Mouse (Mus musculus): Measurements from ENCODE around the gene Arhgap27. TPM values are rescaled to one million over a fixed set of nuclear protein-coding genes. Genes with fewer than 3 reads are reported as not detected.
"Not testable (repeated sequence)": the region's sequence is repeated elsewhere in the genome, so short reads cannot be mapped to it uniquely, and the experiment has no call there.

The Arhgap27 gene
- 0.27 and 0.48 TPM in 2 replicates for polyA plus RNA-seq (2012)

DNA sequence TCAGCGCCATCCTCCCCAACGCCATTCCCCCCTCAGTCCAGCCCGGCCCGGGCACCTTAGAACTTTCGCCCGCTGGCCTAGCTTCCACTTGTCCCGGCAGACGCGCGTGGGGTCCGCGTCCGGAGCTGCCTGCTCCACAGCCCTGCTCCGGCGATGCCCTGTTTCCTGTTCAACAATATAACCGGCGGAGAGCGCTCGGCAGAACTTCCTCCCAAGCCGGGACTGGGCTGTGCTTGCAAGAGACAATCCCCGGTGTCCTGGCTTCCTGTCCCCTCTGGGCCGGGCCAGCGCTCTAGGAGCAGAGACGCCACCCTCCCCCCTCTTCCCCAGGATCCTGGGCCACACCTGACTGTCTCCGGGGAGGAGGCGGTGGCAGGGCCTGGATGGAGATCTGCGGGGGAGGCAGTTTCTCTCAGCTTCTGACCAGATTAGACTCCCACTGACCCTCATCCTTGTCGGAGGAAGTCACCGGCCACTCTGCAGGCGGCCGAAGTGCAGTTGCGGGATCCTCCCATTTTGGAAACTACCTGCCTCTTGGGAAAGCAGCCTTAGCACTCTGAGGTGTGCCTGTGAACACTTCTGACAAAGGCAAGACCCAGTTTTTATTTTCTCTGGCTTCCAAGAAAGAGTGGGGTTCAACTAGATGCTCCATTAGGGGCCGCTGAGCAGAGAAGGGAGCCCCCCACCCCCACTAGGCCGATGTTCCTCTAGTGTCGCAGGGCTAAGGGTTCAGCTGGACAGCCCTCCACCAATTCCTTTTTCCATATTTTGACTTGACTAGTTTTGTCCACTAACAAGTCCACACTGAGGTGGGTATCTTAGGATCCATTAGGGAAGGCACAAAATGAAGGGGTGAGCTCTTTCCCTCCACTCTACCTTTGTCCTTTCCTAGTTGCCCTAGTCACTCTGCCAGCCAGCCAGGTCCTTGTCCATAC lies at the start of gene Arhgap27:
Gene Arhgap27 (minus strand): TSS at position 479 of the 935 bp plus-strand sequence.
- peaks cover 21% of the 10 kb centered on the region for H3K36me3 ChIP-seq (ENCODE audit: control insufficient read depth)
- H3K4me1 ChIP-seq (ENCODE audit: control insufficient read depth), result peaks cover 32% of the 10 kb centered on the region
- H3K27me3 ChIP-seq (ENCODE audit: control insufficient read depth), result peaks cover 65% of the 10 kb centered on the region
- peaks cover 4% of the 10 kb centered on the region; the same call in 1 of the 2 replicates for H3K9me3 ChIP-seq (ENCODE audit: control insufficient read depth, low read length)
- H3K4me3 ChIP-seq (replicated peaks), result peak within 1 kb of the TSS; percentile 18
- TF ChIP-seq GATA1 (IDR thresholded peaks at IDR 0.05; ENCODE audit: low read length) (no peak), TAL1 (IDR thresholded peaks at IDR 0.05; ENCODE audit: low read length) (no peak)

DNA sequence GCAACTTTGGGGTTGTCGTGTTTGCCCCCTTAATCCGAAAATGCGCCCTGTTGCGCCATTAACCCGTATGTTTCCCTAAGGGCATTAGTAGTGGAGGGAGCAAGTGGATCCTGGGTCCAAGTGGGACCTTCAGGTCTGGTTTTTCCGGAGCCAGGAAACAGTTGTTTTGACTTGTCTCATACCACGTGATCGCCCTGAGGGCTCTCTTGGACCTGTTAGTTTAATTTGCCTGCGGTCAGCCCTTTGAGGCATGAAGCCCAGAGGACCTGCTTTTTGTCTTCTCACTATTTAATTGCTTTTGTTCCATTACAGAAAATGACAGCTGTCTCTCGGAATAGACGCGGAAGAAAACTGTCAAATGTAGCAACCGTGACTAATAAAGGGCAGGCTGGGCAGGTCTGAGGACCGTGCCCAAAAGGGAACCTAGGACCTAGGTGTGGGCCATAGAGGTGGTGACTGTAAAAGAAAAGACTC lies 49.5 kb upstream of the Arhgap27 start:
- Histone ChIP-seq H3K9me3 (ENCODE audit: control insufficient read depth, low read length) (no peaks in the 10 kb centered on the region), H3K4me1 (ENCODE audit: control insufficient read depth) (peaks cover 25% of the 10 kb centered on the region), H3K4me3 (replicated peaks) (peak overlapping the region; percentile 89), H3K36me3 (ENCODE audit: control insufficient read depth) (peaks cover 9% of the 10 kb centered on the region), H3K27me3 (ENCODE audit: control insufficient read depth) (peaks cover 12% of the 10 kb centered on the region)
- TF ChIP-seq GATA1 (IDR thresholded peaks at IDR 0.05; ENCODE audit: low read length), result no peak
- TF ChIP-seq TAL1 (IDR thresholded peaks at IDR 0.05; ENCODE audit: low read length), result no peak

DNA sequence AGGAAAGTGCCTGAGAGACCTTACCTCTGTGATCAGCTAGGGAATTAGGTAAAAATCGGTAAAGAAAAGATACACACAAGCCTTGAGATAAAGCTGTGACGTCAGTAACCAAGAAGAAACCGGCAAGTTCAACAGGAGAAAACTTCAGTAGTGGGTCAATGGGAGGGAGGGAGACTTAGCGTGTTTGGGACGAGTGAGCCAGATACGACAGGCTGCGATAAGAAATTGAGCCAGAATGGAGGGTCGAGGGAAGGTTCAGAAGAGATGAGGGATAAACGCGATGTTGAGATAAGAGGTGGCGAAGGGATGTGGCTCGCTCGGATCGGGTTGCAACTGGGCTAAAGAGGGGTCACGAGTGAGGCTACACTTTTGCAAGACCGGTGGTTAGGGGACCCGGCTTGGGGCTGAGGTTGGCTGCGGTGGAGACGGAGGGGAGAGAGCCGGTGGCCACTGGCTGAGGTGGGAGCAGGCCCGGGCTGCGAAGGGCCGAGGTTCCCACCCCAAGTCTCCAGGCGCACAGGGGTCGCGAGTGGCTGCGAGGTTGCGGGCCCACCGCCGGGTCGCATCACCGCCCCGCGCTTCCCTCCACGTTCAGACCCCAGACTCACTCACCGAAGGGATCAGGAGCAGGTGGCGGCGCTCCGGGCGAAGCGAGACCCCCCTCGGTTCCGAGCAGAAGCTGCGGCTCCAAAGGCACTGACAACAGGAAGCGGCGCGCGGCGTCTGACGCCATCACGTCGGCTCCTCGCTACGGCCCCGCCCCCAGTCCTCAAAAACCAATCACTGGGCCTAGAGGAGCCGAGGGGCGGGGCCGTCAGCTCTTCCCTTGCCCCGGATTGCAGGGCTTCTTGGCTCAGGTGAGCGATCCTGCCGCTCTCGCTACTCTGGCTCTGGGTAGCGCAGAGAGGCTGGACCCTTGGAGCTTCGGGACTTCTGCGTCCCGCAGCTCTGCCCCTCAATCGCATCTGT lies 48.8 kb upstream of the Arhgap27 start, which contains the start of gene Plekhm1:
Gene Plekhm1 (minus strand): TSS at position 707 of the 969 bp plus-strand sequence.
- peaks cover 11% of the 10 kb centered on the region for H3K27me3 ChIP-seq (ENCODE audit: control insufficient read depth)
- no peak for TF ChIP-seq TAL1 (IDR thresholded peaks at IDR 0.05; ENCODE audit: low read length)
- TF ChIP-seq GATA1 (IDR thresholded peaks at IDR 0.05; ENCODE audit: low read length), result peak; percentile 71

DNA sequence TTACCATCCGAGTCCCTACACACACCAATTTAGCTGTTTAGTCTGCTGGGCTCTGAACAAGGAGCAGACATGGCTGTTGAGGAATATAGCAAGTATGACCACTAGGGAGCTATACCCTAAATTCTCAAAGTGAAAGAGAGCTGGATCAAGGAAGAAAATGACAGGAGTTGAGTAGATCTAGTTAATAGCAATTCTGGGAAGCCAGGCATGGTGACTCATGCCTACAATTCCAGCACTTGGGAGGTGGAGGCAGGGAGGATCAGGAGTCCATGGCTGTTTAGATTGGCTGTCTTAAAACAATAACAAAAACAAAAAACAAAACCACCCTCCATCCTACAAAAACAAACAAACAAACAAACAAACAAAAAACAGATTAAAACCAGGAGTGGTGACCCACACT lies 47.8 kb upstream of the Arhgap27 start:
- peaks cover 13% of the 10 kb centered on the region for H3K36me3 ChIP-seq (ENCODE audit: control insufficient read depth)
- no peaks in the 10 kb centered on the region for H3K9me3 ChIP-seq (ENCODE audit: control insufficient read depth, low read length)
- peaks cover 25% of the 10 kb centered on the region for H3K4me1 ChIP-seq (ENCODE audit: control insufficient read depth)
- H3K4me3 ChIP-seq (replicated peaks), result peak overlapping the region; percentile 89
- H3K27me3 ChIP-seq (ENCODE audit: control insufficient read depth), result peaks cover 10% of the 10 kb centered on the region
- TF ChIP-seq TAL1 (IDR thresholded peaks at IDR 0.05; ENCODE audit: low read length), result no peak
- no peak for TF ChIP-seq GATA1 (IDR thresholded peaks at IDR 0.05; ENCODE audit: low read length)

More for the DNA sequence above, 48.8 kb upstream of the Arhgap27 start, which contains the start of gene Plekhm1:
- Histone ChIP-seq H3K4me3 (replicated peaks) (peak within 1 kb of the TSS; percentile 89), H3K9me3 (ENCODE audit: control insufficient read depth, low read length) (no peaks in the 10 kb centered on the region), H3K4me1 (ENCODE audit: control insufficient read depth) (peaks cover 25% of the 10 kb centered on the region), H3K36me3 (ENCODE audit: control insufficient read depth) (peaks cover 9% of the 10 kb centered on the region)

GRCm38 (mm10) chr11:103408880-103409279 lies 45.4 kb upstream of the Arhgap27 start:
- TF ChIP-seq GATA1 (IDR thresholded peaks at IDR 0.05; ENCODE audit: low read length) (no peak), TAL1 (IDR thresholded peaks at IDR 0.05; ENCODE audit: low read length) (no peak)
- no peaks in the 10 kb centered on the region for H3K27me3 ChIP-seq (ENCODE audit: control insufficient read depth)
- peaks cover 30% of the 10 kb centered on the region for H3K36me3 ChIP-seq (ENCODE audit: control insufficient read depth)
- no peak overlapping the region for H3K4me3 ChIP-seq (replicated peaks)
- H3K9me3 ChIP-seq (ENCODE audit: control insufficient read depth, low read length), result peaks cover 5% of the 10 kb centered on the region
- H3K4me1 ChIP-seq (ENCODE audit: control insufficient read depth), result peaks cover 34% of the 10 kb centered on the region

DNA sequence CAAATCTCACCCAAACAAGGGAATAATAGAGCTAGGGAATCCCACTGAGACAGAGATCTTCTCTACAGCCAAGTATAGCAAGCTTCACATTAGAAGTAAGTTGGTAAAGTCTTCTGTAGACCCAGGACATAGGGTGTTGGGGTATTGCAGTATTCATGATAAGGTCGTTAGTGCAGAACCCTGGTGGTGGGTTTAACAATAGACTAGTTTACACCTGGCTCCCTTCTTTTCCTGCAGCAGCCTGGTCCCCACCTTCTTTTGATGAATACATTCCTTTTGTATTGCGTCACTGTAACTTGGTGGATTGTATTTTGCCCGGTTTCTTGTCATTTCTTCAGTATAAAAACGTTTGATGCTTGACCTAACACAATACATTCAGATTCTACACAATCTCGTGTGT lies 43.6 kb upstream of the Arhgap27 start:
- not testable (repeated sequence) for H3K9me3 ChIP-seq (ENCODE audit: control insufficient read depth, low read length); H3K4me3 ChIP-seq (replicated peaks); H3K27me3 ChIP-seq (ENCODE audit: control insufficient read depth)
- H3K36me3 ChIP-seq (ENCODE audit: control insufficient read depth), result peaks cover 48% of the 10 kb centered on the region
- peaks cover 26% of the 10 kb centered on the region for H3K4me1 ChIP-seq (ENCODE audit: control insufficient read depth)

DNA sequence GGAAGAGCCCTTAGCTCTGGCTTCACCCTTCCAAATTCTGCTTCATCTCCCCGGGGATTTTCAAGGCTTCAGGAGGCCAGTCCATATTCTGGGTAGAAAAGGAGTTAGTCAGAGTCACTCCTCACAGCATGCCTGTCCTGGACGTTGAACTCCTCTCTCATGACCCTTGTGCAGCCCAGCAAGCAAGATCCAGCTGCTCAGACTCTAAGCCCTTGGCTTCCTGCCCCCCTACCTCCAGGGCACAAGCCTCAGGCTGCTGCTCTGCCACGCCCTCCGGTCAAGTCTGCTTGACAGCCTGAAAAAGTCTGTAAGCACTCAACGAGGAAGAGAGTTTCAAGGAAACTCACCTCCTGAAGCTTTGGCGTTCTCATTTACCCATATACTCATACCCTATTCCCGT lies 43.1 kb upstream of the Arhgap27 start:
- Histone ChIP-seq H3K4me3 (replicated peaks) (no peak overlapping the region), H3K4me1 (ENCODE audit: control insufficient read depth) (peaks cover 20% of the 10 kb centered on the region), H3K27me3 (ENCODE audit: control insufficient read depth) (no peaks in the 10 kb centered on the region), H3K36me3 (ENCODE audit: control insufficient read depth) (peaks cover 51% of the 10 kb centered on the region), H3K9me3 (ENCODE audit: control insufficient read depth, low read length) (peaks cover 5% of the 10 kb centered on the region)
- TF ChIP-seq GATA1 (IDR thresholded peaks at IDR 0.05; ENCODE audit: low read length) (no peak), TAL1 (IDR thresholded peaks at IDR 0.05; ENCODE audit: low read length) (no peak)

DNA sequence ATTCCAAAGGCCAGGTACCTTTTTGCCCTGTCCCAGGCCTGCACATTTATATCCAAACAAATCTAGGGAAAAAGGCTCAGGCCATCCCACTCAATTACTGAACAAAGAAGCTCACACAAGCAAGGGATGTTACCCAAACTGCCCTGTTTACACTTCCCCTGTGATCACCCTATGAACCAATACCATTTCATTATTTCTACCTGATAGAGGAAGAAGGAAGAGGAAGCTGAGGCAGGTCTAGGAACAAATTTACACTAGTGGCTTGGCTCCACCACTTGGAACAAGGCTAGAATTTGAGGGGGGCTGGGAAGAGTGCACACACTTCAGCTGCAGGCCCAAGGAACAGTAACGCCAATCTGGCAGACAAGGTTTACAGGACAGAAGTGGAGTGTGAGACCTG lies 42.3 kb upstream of the Arhgap27 start:
- no peak for TF ChIP-seq GATA1 (IDR thresholded peaks at IDR 0.05; ENCODE audit: low read length)
- no peak for TF ChIP-seq TAL1 (IDR thresholded peaks at IDR 0.05; ENCODE audit: low read length)
- Histone ChIP-seq H3K27me3 (ENCODE audit: control insufficient read depth) (no peaks in the 10 kb centered on the region), H3K36me3 (ENCODE audit: control insufficient read depth) (peaks cover 51% of the 10 kb centered on the region), H3K4me3 (replicated peaks) (no peak overlapping the region), H3K4me1 (ENCODE audit: control insufficient read depth) (peaks cover 13% of the 10 kb centered on the region), H3K9me3 (ENCODE audit: control insufficient read depth, low read length) (peaks cover 5% of the 10 kb centered on the region)

Data from erythroblast, embryonic 14.5 days (primary cell).